Comparison of ENCODE assay signal across 8 mouse cellular contexts in the genomic region with DNA sequence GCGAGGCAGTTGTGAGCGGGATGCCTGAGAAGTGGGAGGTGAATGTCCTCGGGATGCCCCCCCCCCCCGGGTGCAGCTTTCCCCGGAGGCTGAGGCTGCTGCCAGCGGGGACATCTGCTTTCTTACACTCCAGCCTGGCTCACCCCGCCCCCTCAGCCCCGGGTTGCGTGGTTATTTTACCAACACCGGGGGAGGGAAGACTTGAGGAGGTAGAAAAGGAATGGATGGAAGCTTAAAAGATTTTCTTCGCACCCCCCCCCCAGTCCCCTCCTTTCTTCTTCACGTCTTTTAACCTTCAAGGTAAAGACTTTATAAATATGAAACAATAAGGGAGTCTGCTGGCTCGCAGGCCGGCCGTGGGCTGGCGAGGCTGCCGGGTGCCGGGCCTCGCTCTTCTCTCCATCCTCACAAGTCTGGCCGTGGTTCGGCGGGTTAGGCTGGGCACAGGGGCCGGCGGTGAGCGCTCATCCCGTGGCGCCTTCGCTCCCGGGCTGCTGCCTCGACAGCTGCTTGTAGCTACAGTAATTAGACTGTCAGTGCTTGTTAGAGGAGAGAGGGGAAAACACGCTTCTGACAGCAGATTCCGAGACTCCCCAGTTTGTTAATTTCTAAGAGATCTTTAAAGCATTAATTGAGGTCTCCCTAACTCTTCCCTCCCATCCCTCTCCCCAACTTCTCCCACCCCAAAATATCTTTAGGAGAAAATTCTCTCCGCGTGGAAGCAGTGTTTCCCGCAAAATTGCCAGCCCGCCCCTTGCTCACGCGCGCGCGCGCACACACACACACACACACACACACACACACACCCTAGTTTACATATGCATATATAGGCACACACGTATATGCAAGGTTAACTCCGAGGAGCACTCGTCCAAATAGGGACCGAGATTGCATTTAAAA. TPM values are rescaled to one million over a fixed set of nuclear protein-coding genes. Genes with fewer than 3 reads are reported as not detected.
DNase-seq lines count a peak whose midpoint lies in the region; ATAC-seq and TF ChIP-seq lines count a peak whose summit lies in the region.
"Had no signal": no experiment of that assay in that cellular context is flagged by ENCODE, and none has a peak within 500 bp of the region (broad histone marks: within the 10 kb centered on the region; RNA-seq: fewer than 3 reads in every experiment).

No protein-coding gene starts in this region.

- peak overlapping the region; percentile 34 to 58 for H3K4me3 ChIP-seq in ES-E14 (ENCODE audit: insufficient read depth in 1 of 2, low read depth in 1 of 2, low read length in 2 of 2, poor library complexity in 1 of 2, severe bottlenecking in 1 of 2)
- peak overlapping the region; percentile 48 for H3K4me3 ChIP-seq in embryonic facial prominence, embryonic 11.5 days (ENCODE audit: low read depth, low read length)
- H3K4me3 ChIP-seq in heart, embryonic 16.5 days (ENCODE audit: low read length), result peak overlapping the region; percentile 61
- peak overlapping the region; percentile 71 for H3K4me3 ChIP-seq in layer of hippocampus, adult 2 months
- H3K4me3 ChIP-seq in liver, embryonic 16.5 days (ENCODE audit: low read depth, low read length), result peak overlapping the region; percentile 58

- no peaks in the 10 kb centered on the region for H3K27me3 ChIP-seq in embryonic facial prominence, embryonic 11.5 days (ENCODE audit: control insufficient read depth, insufficient read depth, low read length)
- no peaks in the 10 kb centered on the region for H3K27me3 ChIP-seq in heart, embryonic 16.5 days (ENCODE audit: control insufficient read depth, insufficient read depth, low read length)
- H3K27me3 ChIP-seq in liver, embryonic 16.5 days (ENCODE audit: control insufficient read depth, insufficient read depth, low read depth, low read length), result peaks cover 23% of the 10 kb centered on the region

- H3K36me3 ChIP-seq in ES-E14 (ENCODE audit: control insufficient read depth, insufficient read depth, low read length, poor library complexity, severe bottlenecking), result no peaks in the 10 kb centered on the region
- no peaks in the 10 kb centered on the region for H3K36me3 ChIP-seq in embryonic facial prominence, embryonic 11.5 days (replicated peaks; ENCODE audit: control insufficient read depth, insufficient read depth, low read depth, low read length)
- H3K36me3 ChIP-seq in heart, embryonic 16.5 days (ENCODE audit: control insufficient read depth, insufficient read depth), result 0 out of 2 replicates have a peak, but pooled peaks cover 2% of the 10 kb centered on the region
- H3K36me3 ChIP-seq in liver, embryonic 16.5 days (ENCODE audit: control insufficient read depth, insufficient read depth), result no peaks in the 10 kb centered on the region; the same call in 1 of the 2 replicates

- H3K27ac ChIP-seq in ES-E14 (ENCODE audit: insufficient read depth, low read depth, low read length, poor library complexity, severe bottlenecking), result no peak overlapping the region
- no peak overlapping the region for H3K27ac ChIP-seq in embryonic facial prominence, embryonic 11.5 days (replicated peaks; ENCODE audit: low read depth, low read length)
- no peak overlapping the region for H3K27ac ChIP-seq in heart, embryonic 16.5 days (ENCODE audit: low read length)
- peak overlapping the region; percentile 95 for H3K27ac ChIP-seq in layer of hippocampus, adult 2 months
- H3K27ac ChIP-seq in liver, embryonic 16.5 days (ENCODE audit: low read length), result no peak overlapping the region
- H3K27ac ChIP-seq: macrophage had no signal

- no peak for TF ChIP-seq CTCF in layer of hippocampus, adult 2 months (conservative IDR thresholded peaks at IDR 0.05)

- WGBS in embryonic facial prominence, embryonic 11.5 days, result under 1% methylated on average over 42 of the region's 46 CpGs
- under 1% methylated on average over 46 of the region's 46 CpGs for WGBS in heart, embryonic 16.5 days
- 2% methylated on average over 46 of the region's 46 CpGs for WGBS in liver, embryonic 16.5 days (ENCODE audit: insufficient replicate concordance)

- 0 out of 4 replicates have a peak, but pooled peaks cover 0 to 3% of the 10 kb centered on the region in 2 experiments for H3K4me1 ChIP-seq in ES-E14 (ENCODE audit: control insufficient read depth in 2 of 2, insufficient read depth in 2 of 2, low read length in 2 of 2, poor library complexity in 1 of 2)
- no peaks in the 10 kb centered on the region for H3K4me1 ChIP-seq in embryonic facial prominence, embryonic 11.5 days (ENCODE audit: control insufficient read depth, insufficient read depth, low read length)
- peaks cover 6% of the 10 kb centered on the region; the same call in 1 of the 2 replicates for H3K4me1 ChIP-seq in heart, embryonic 16.5 days (ENCODE audit: control insufficient read depth, insufficient read depth, low read length)
- no peaks in the 10 kb centered on the region; the same call in none of the 2 replicates for H3K4me1 ChIP-seq in liver, embryonic 16.5 days (ENCODE audit: control insufficient read depth, low read depth, low read length)

- H3K9ac ChIP-seq in ES-E14 (ENCODE audit: insufficient read depth, low read depth, low read length, poor library complexity, severe bottlenecking), result no peak overlapping the region; the same call in 1 of the 2 replicates
- peak overlapping the region; percentile 74 for H3K9ac ChIP-seq in embryonic facial prominence, embryonic 11.5 days (replicated peaks; ENCODE audit: low read length)
- peak overlapping the region; percentile 72 for H3K9ac ChIP-seq in heart, embryonic 16.5 days (ENCODE audit: low read length)
- H3K9ac ChIP-seq in liver, embryonic 16.5 days (ENCODE audit: low read depth, low read length), result no peak overlapping the region

- no peaks in the 10 kb centered on the region for H3K9me3 ChIP-seq in ES-E14 (ENCODE audit: control insufficient read depth, insufficient read depth, low read depth, low read length)
- H3K9me3 ChIP-seq in embryonic facial prominence, embryonic 11.5 days (replicated peaks; ENCODE audit: control insufficient read depth, low read length), result no peaks in the 10 kb centered on the region
- no peaks in the 10 kb centered on the region for H3K9me3 ChIP-seq in heart, embryonic 16.5 days (replicated peaks; ENCODE audit: control insufficient read depth, low read length)
- no peaks in the 10 kb centered on the region for H3K9me3 ChIP-seq in liver, embryonic 16.5 days (replicated peaks; ENCODE audit: control insufficient read depth, low read length)

- ATAC-seq in embryonic facial prominence, embryonic 11.5 days (replicated peaks; ENCODE audit: insufficient number of reproducible peaks, low FRiP score, low TSS enrichment, low read depth), result peak; percentile 67; the same call in 1 of the 2 replicates
- ATAC-seq in heart, embryonic 16.5 days (replicated peaks; ENCODE audit: extremely low read depth, insufficient read depth, low FRiP score), result peak; percentile 49
- ATAC-seq in liver, embryonic 16.5 days (ENCODE audit: low read depth), result 0 out of 2 replicates have a peak, but pooled peaks have one; percentile 13

- peak overlapping the region; percentile 89 for H3K4me2 ChIP-seq in embryonic facial prominence, embryonic 11.5 days (ENCODE audit: low read depth, low read length)
- H3K4me2 ChIP-seq in heart, embryonic 16.5 days (ENCODE audit: low read depth, low read length), result peak overlapping the region; percentile 94
- peak overlapping the region; percentile 87 for H3K4me2 ChIP-seq in liver, embryonic 16.5 days (ENCODE audit: low read depth, low read length)

- no peak for DNase-seq in ES-E14 (ENCODE audit: low read depth, low spot score)
- DNase-seq in adrenal gland, adult 2 months, result peak; percentile 41
- peak; percentile 65 for DNase-seq in embryonic facial prominence, embryonic 11.5 days (ENCODE audit: low spot score)
- peak; percentile 64 to 70 for DNase-seq in layer of hippocampus, adult 2 months (ENCODE audit: low spot score in 2 of 2)
- DNase-seq in retina, postnatal 7 days (ENCODE audit: low read depth, low spot score), result peak; percentile 19

- in situ Hi-C loops in ES-E14 (cut with MboI; ENCODE audit: low sequenced_read_pairs in 2 of 2, unreplicated experiment in 2 of 2), result loop anchor here in 1 of 2 experiments (25.0 kb wide), 1 partner anchor 307 kb away; no protein-coding TSS in a partner anchor

TF ChIP-seq in ES-E14, 5 proteins besides CTCF, POLR2A, EP300 and RAD21:
- no peak for TF ChIP-seq MAFK (IDR thresholded peaks at IDR 0.05; ENCODE audit: insufficient read depth, low read depth, low read length)

RNA-seq across cellular contexts. Expression of a gene that starts 55.9 kb away (rescaled TPM):
- 94.0 and 164 TPM in 2 replicates for total RNA-seq in ES-E14 (2012; rRNA removed)
- total RNA-seq in adrenal gland, adult 2 months (2021), result 100 to 1,000 TPM; 108 to 118 TPM
- polyA plus RNA-seq in adrenal gland, adult 2 months (2012; rRNA removed), result 2.3 and 3.1 TPM in 2 replicates
- polyA plus RNA-seq in embryonic facial prominence, embryonic 11.5 days (2014; fragmentation: Nextera tagmentation; extraction: Ambion mirVana), result 257 and 262 TPM in 2 replicates
- polyA plus RNA-seq in heart, embryonic 16.5 days (2015; fragmentation: Nextera tagmentation; extraction: Ambion mirVana), result 115 and 146 TPM in 2 replicates
- total RNA-seq in layer of hippocampus, adult 2 months (2021), result 100 to 1,000 TPM; 110 to 120 TPM
- 88.3 and 101 TPM in 2 replicates for polyA plus RNA-seq in liver, embryonic 16.5 days (2015; fragmentation: Nextera tagmentation; extraction: Ambion mirVana)

Comparison
In these comparisons a context has a peak if more than half of its experiments do, and no peak if none do; other contexts are left out.
1. H3K9ac ChIP-seq: peak in embryonic facial prominence, embryonic 11.5 days (single experiment) and heart, embryonic 16.5 days (single experiment); none in ES-E14 (single experiment) and liver, embryonic 16.5 days (single experiment).
2. ATAC-seq: peak in every context shown above with its lines; median percentile 67 in embryonic facial prominence, embryonic 11.5 days; 49 in heart, embryonic 16.5 days; 13 in liver, embryonic 16.5 days.
3. RNA of a gene that starts 55.9 kb away (polyA plus RNA-seq): 257 to 262 TPM in embryonic facial prominence, embryonic 11.5 days, 115 to 146 TPM in heart, embryonic 16.5 days and 88.3 to 101 TPM in liver, embryonic 16.5 days; 2.3 to 3.1 TPM in adrenal gland, adult 2 months; every median in the first group is over 10 times any median in the second.
4. Peak in every context shown above with its lines, with median percentiles within 50 percentile points of each other: H3K4me3 ChIP-seq and H3K4me2 ChIP-seq.